Mouse (Mus musculus) G1E (cell line): ENCODE measurements around the gene Yipf6. TPM values are rescaled to one million over a fixed set of nuclear protein-coding genes. Genes with fewer than 3 reads are reported as not detected.

Experiments used
- ATAC-seq: 2 replicates; pipeline ENCODE4 v1.8.0; 2016; ENCODE audit warnings: mild to moderate bottlenecking; ENCODE audit not compliant: insufficient number of reproducible peaks, poor library complexity, low FRiP score, severe bottlenecking; ENCODE audit errors: extremely low read depth
- DNase-seq: peaks from one replicate; pipeline ENCODE4 v3.0.0; 2012; ENCODE audit warnings: low spot score
- H3K27me3 ChIP-seq: 2 replicates; pipeline ENCODE4 v1.6.1; 2012; ENCODE audit warnings: mild to moderate bottlenecking, low read length, inconsistent platforms; ENCODE audit not compliant: insufficient read depth
- H3K36me3 ChIP-seq: replicated peaks from 2 replicates; pipeline ENCODE3; 2012; ENCODE audit warnings: mild to moderate bottlenecking, inconsistent platforms
- H3K4me1 ChIP-seq: 2 replicates; pipeline ENCODE4 v1.6.1; 2012; ENCODE audit warnings: low read depth, low read length, inconsistent platforms, mixed read lengths; ENCODE audit not compliant: insufficient read depth
- H3K4me3 ChIP-seq: 2 replicates; pipeline ENCODE4 v1.5.1; 2012; ENCODE audit warnings: low read depth, mild to moderate bottlenecking, inconsistent platforms, low read length, moderate library complexity, mixed read lengths
- H3K9me3 ChIP-seq: replicated peaks from 2 replicates; pipeline ENCODE4 v1.6.1; 2012; ENCODE audit warnings: inconsistent platforms
- CTCF ChIP-seq: IDR thresholded peaks from 2 replicates; pipeline ENCODE4 v1.5.1; 2012; ENCODE audit warnings: low read depth, low read length, inconsistent platforms, mixed read lengths
- GATA1 ChIP-seq: IDR thresholded peaks from 2 replicates; pipeline ENCODE4 v1.6.1; 2012; ENCODE audit warnings: borderline replicate concordance, low read length, inconsistent platforms, mixed read lengths
- GATA2 ChIP-seq: IDR thresholded peaks from 2 replicates; pipeline ENCODE4 v1.6.1; 2012; ENCODE audit warnings: low read depth, low read length, inconsistent platforms, borderline replicate concordance
- POLR2AphosphoS5 ChIP-seq: IDR thresholded peaks from 2 replicates; pipeline ENCODE4 v1.6.1; 2012; ENCODE audit warnings: low read depth, low read length, inconsistent platforms; ENCODE audit not compliant: insufficient replicate concordance
- TAL1 ChIP-seq: conservative IDR thresholded peaks from 2 replicates; pipeline ENCODE4 v1.6.1; 2012; ENCODE audit warnings: low read depth, low read length, inconsistent platforms, mixed read lengths
- polyA plus RNA-seq: library from polyadenylated mRNA; stranded (reverse); fragments of >175 nt; gene quantifications from 2 replicates; pipeline ENCODE4 v1.2.3, GENCODE M21; 2012
- total RNA-seq, 2 experiments: library from RNA; stranded (forward) in 1 of 2; stranded (reverse) in 1 of 2; fragments of 200-1000 nt in 1 of 2; fragments of >200 nt in 1 of 2; fragmentation: Nextera tagmentation in 1 of 2; gene quantifications; 2 replicates each; pipeline ENCODE4 v1.2.3; 2014 to 2017

Yipf6 gene
- total and polyA plus RNA-seq, 3 experiments, result 8.8 to 102 (median 32.6) TPM

- TF ChIP-seq POLR2AphosphoS5, result no peak
- no peak for TF ChIP-seq GATA1
- TF ChIP-seq GATA2, result no peak
- TF ChIP-seq TAL1, result no peak
- no peak for TF ChIP-seq CTCF
- Histone ChIP-seq H3K4me1 (peaks cover 11% of the 10 kb centered on the region), H3K36me3 (peaks cover 16% of the 10 kb centered on the region), H3K4me3 (peak overlapping the region; percentile 82), H3K27me3 (peaks cover 8% of the 10 kb centered on the region; the same call in 1 of the 2 replicates), H3K9me3 (no peaks in the 10 kb centered on the region)
- ATAC-seq (peak; percentile 64), DNase-seq (peak; percentile 13)
Observed at GRCm38 (mm10) chrX:98936707-98937554, 815 bp downstream of the Yipf6 start.

- Histone ChIP-seq H3K36me3 (peaks cover 23% of the 10 kb centered on the region), H3K4me3 (peak overlapping the region; percentile 82), H3K4me1 (peaks cover 11% of the 10 kb centered on the region), H3K27me3 (peaks cover 5% of the 10 kb centered on the region; the same call in 1 of the 2 replicates), H3K9me3 (no peaks in the 10 kb centered on the region)
- TF ChIP-seq GATA1 (no peak), CTCF (0 out of 2 replicates have a peak, but pooled peaks have one; percentile 8)
- DNase-seq (peak; percentile 61), ATAC-seq (peak; percentile 74)
Observed at GRCm38 (mm10) chrX:98937555-98938294, 1.6 kb downstream of the Yipf6 start.

- H3K4me3 ChIP-seq, result no peak overlapping the region
- H3K4me1 ChIP-seq, result no peaks in the 10 kb centered on the region
- TF ChIP-seq CTCF (0 out of 2 replicates have a peak, but pooled peaks have one; percentile 15), TAL1 (no peak)
- no peaks in the 10 kb centered on the region for H3K27me3 ChIP-seq
- ATAC-seq (no peak), DNase-seq (no peak)
- no peaks in the 10 kb centered on the region for H3K9me3 ChIP-seq
- peaks cover 7% of the 10 kb centered on the region for H3K36me3 ChIP-seq
Observed at GRCm38 (mm10) chrX:98953941-98954340, 17.8 kb downstream of the Yipf6 start.

- Histone ChIP-seq H3K27me3 (no peaks in the 10 kb centered on the region), H3K9me3 (no peaks in the 10 kb centered on the region), H3K4me3 (no peak overlapping the region), H3K36me3 (no peaks in the 10 kb centered on the region), H3K4me1 (no peaks in the 10 kb centered on the region)
- DNase-seq (no peak), ATAC-seq (no peak)
- TF ChIP-seq TAL1 (no peak), GATA2 (no peak), POLR2AphosphoS5 (no peak), GATA1 (no peak), CTCF (no peak)
Observed at GRCm38 (mm10) chrX:98958287-98958686, 22.2 kb downstream of the Yipf6 start.

GRCm38 (mm10) chrX:98959050-98959449 is 22.9 kb downstream of the Yipf6 start:
- Histone ChIP-seq H3K4me1 (no peaks in the 10 kb centered on the region), H3K4me3 (no peak overlapping the region), H3K27me3 (0 out of 2 replicates have a peak, but pooled peaks cover 2% of the 10 kb centered on the region), H3K9me3 (no peaks in the 10 kb centered on the region), H3K36me3 (no peaks in the 10 kb centered on the region)
- no peak for ATAC-seq
- TF ChIP-seq GATA2 (no peak), CTCF (no peak), TAL1 (no peak), GATA1 (no peak), POLR2AphosphoS5 (no peak)
- DNase-seq, result no peak

- Histone ChIP-seq H3K9me3 (no peaks in the 10 kb centered on the region), H3K27me3 (0 out of 2 replicates have a peak, but pooled peaks cover 2% of the 10 kb centered on the region), H3K4me1 (no peaks in the 10 kb centered on the region), H3K4me3 (no peak overlapping the region), H3K36me3 (no peaks in the 10 kb centered on the region)
- ATAC-seq (no peak), DNase-seq (no peak)
- no peak for TF ChIP-seq TAL1
- no peak for TF ChIP-seq CTCF
- TF ChIP-seq POLR2AphosphoS5, result no peak
- no peak for TF ChIP-seq GATA1
- TF ChIP-seq GATA2, result no peak
Observed at GRCm38 (mm10) chrX:98963742-98964141, 27.6 kb downstream of the Yipf6 start.
